Mouse (Mus musculus): Measurements from ENCODE around the gene Leap2. TPM values are rescaled to one million over a fixed set of nuclear protein-coding genes. Genes with fewer than 3 reads are reported as not detected.

Gene Leap2
- polyA plus RNA-seq, 1 experiment: not detected

DNA sequence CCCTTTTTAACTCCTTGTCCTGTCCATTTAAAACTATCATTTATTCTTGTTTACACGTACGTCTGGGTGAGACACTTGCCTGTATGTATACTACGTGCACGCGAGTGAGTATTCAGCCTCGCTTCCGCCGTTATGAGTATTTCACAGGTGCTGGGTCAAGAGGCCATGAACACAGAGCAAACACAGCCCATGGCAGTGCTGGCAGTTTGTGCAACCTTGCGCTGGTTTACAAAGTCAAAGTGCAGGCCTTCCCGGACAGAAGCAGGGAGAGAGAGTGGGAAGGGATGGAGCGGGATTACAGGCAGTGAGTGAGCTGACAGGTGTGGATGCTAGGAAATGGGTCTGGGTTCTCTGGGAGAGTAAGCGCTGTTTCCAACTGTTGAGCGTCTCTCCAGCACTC lies 23.2 kb upstream of the Leap2 start:
- no peak overlapping the region for H3K4me3 ChIP-seq (ENCODE audit: insufficient read depth, low read depth, low read length)
- no peak for TF ChIP-seq POLR2A (IDR thresholded peaks at IDR 0.05; ENCODE audit: insufficient read depth, low read depth, low read length)
- no peak for TF ChIP-seq CTCF (IDR thresholded peaks at IDR 0.05; ENCODE audit: insufficient read depth, low read depth, low read length)
- 95% methylated on average over 13 of the region's 13 CpGs for WGBS

DNA sequence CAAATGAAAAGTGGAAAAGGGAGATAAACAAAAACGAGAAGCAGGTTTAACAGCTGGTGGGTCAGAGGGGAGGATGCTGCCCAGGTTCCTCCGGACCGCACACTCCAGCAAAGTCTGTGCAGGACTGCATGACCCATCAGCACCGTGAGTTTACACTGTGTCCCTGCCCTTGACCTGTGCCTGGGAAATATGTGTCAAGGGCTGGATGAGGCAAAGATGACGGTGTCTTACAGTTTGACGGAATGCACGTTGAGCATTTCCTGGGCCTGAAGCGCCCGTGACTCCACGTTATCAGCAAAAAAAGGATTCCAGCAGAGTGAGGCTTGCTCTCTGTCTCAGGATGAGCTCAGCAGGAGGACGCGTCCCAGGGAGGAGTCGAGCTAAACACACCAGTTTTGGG lies 22.6 kb upstream of the Leap2 start:
- TF ChIP-seq POLR2A (IDR thresholded peaks at IDR 0.05; ENCODE audit: insufficient read depth, low read depth, low read length) (no peak), CTCF (IDR thresholded peaks at IDR 0.05; ENCODE audit: insufficient read depth, low read depth, low read length) (no peak)
- WGBS: 85% methylated on average over 13 of the region's 13 CpGs
- Histone ChIP-seq H3K27ac (ENCODE audit: insufficient read depth, low read depth, low read length) (no peak overlapping the region), H3K4me1 (ENCODE audit: control insufficient read depth, insufficient read depth, low read length) (no peaks in the 10 kb centered on the region; the same call in 1 of the 2 replicates), H3K4me3 (ENCODE audit: insufficient read depth, low read depth, low read length) (no peak overlapping the region)

More for the DNA sequence above, 23.2 kb upstream of the Leap2 start:
- H3K27ac ChIP-seq (ENCODE audit: insufficient read depth, low read depth, low read length): no peak overlapping the region
- no peaks in the 10 kb centered on the region; the same call in 1 of the 2 replicates for H3K4me1 ChIP-seq (ENCODE audit: control insufficient read depth, insufficient read depth, low read length)

DNA sequence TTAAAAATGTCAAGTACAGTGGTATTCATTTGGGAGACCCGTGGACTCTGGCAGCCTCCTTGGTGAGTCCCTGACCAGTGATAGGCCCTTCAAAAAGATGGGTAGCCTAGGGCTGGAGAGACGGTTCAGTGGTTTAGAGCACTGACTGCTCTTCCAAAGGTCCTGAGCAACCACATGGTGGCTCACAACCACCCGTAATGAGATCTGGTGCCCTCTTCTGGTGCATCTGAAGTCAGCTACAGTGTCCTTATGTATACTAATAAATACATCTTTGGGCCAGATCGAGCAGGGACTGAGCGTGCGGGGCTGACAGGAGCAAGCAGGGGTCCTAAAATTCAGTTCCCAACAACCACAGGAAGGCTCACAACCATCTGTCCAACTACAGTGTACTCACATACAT lies 20.9 kb upstream of the Leap2 start:
- H3K27ac ChIP-seq (ENCODE audit: insufficient read depth, low read depth, low read length): no peak overlapping the region
- TF ChIP-seq POLR2A (IDR thresholded peaks at IDR 0.05; ENCODE audit: insufficient read depth, low read depth, low read length): no peak
- TF ChIP-seq CTCF (IDR thresholded peaks at IDR 0.05; ENCODE audit: insufficient read depth, low read depth, low read length): no peak
- no peaks in the 10 kb centered on the region for H3K4me1 ChIP-seq (ENCODE audit: control insufficient read depth, insufficient read depth, low read length)
- 24% methylated on average over 6 of the region's 6 CpGs for WGBS
- H3K4me3 ChIP-seq (ENCODE audit: insufficient read depth, low read depth, low read length): no peak overlapping the region

DNA sequence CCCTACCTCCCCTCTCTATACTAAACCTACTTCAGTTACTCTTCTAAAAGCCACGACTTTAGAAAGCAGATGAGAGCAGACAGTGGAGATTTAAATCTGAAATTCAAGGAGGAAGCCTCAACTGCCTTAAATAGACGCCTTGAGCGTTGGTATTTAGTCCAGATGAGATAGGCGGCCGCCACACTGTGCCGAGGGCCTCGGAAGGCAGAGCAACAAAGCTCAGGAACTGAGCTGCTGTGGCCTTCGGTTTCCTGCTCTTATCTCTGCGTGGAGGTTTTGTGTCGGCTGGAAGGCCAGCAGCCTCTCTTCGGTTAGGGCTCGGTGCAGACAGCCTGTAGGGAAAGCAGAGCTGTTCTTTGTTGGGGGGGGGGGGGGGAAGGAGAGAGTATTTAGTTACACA lies 19.0 kb upstream of the Leap2 start:
- H3K4me3 ChIP-seq (ENCODE audit: insufficient read depth, low read depth, low read length): no peak overlapping the region
- no peak for TF ChIP-seq CTCF (IDR thresholded peaks at IDR 0.05; ENCODE audit: insufficient read depth, low read depth, low read length)
- no peak for TF ChIP-seq POLR2A (IDR thresholded peaks at IDR 0.05; ENCODE audit: insufficient read depth, low read depth, low read length)
- no peak overlapping the region for H3K27ac ChIP-seq (ENCODE audit: insufficient read depth, low read depth, low read length)
- WGBS: 62% methylated on average over 12 of the region's 12 CpGs
- H3K4me1 ChIP-seq (ENCODE audit: control insufficient read depth, insufficient read depth, low read length): no peaks in the 10 kb centered on the region

DNA sequence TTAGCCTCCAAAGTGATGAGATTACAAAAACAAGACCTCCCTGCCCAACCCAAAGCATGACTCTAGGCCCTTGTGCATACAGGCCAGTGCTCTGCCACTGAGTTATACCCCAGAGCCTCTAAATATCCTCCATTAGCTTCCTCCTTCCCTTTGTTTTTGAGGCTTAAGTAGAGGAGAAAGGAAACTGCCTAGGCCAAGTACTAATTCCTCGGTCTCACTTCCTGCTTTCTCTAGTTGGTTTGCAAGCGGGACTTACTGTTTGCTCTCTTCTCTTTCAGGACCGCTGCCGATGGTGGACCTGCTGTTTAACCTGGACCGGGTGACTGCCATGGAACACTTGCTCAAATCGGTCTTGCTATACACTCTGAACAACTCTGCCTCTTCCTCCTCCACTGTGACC lies 13.4 kb upstream of the Leap2 start:
- no peak for TF ChIP-seq POLR2A (IDR thresholded peaks at IDR 0.05; ENCODE audit: insufficient read depth, low read depth, low read length)
- no peak for TF ChIP-seq CTCF (IDR thresholded peaks at IDR 0.05; ENCODE audit: insufficient read depth, low read depth, low read length)
- H3K4me3 ChIP-seq (ENCODE audit: insufficient read depth, low read depth, low read length): no peak overlapping the region
- no peak overlapping the region for H3K27ac ChIP-seq (ENCODE audit: insufficient read depth, low read depth, low read length)
- WGBS: 89% methylated on average over 6 of the region's 6 CpGs
- H3K4me1 ChIP-seq (ENCODE audit: control insufficient read depth, insufficient read depth, low read length): no peaks in the 10 kb centered on the region

DNA sequence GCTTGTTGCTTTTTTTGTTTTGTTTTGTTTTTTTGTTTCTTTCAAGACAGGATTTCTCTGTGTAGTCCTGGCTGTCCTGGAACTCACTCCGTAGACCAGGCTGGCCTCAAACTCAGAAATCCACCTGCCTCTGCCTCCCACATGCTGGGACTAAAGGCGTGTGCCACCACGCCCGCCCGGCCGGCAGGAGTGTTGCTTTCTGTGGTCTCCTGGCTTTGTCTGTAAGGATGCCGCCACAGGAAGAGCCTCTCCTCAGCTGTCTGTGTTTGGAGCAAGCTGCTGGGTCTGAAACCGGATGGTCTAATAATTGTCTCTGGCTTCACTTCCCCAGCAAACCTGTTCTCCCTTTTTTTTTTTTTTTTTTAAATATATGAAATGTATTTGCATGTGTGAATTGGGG lies 12.5 kb upstream of the Leap2 start:
- 87% methylated on average over 8 of the region's 8 CpGs for WGBS
- no peak for TF ChIP-seq CTCF (IDR thresholded peaks at IDR 0.05; ENCODE audit: insufficient read depth, low read depth, low read length)
- no peak for TF ChIP-seq POLR2A (IDR thresholded peaks at IDR 0.05; ENCODE audit: insufficient read depth, low read depth, low read length)

DNA sequence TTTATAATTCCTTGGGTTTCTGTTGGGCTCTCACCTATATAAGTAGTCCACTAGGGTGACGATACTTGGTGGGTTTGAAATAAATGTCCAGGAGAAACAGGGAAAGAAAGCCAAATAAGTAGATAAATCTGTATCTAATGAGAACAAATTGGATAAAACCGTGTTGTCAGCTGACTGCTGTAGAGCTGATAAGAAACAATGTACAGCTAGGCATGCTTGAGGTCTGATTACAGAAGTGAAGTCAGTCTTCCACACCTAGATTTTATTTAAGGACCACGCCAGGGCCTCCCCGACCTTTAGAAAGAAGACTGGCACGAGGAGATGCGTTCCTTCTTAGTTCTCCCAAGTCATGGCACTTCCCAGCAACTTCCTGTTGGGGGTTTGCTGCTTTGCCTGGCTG lies 10.1 kb upstream of the Leap2 start:
- peaks cover 2% of the 10 kb centered on the region; the same call in 1 of the 2 replicates for H3K4me1 ChIP-seq (ENCODE audit: control insufficient read depth, insufficient read depth, low read length)
- WGBS: 66% methylated on average over 6 of the region's 6 CpGs
- no peak overlapping the region for H3K27ac ChIP-seq (ENCODE audit: insufficient read depth, low read depth, low read length)
- TF ChIP-seq CTCF (IDR thresholded peaks at IDR 0.05; ENCODE audit: insufficient read depth, low read depth, low read length): no peak
- TF ChIP-seq POLR2A (IDR thresholded peaks at IDR 0.05; ENCODE audit: insufficient read depth, low read depth, low read length): no peak
- H3K4me3 ChIP-seq (ENCODE audit: insufficient read depth, low read depth, low read length): no peak overlapping the region

More for the DNA sequence above, 12.5 kb upstream of the Leap2 start:
- H3K4me1 ChIP-seq (ENCODE audit: control insufficient read depth, insufficient read depth, low read length): no peaks in the 10 kb centered on the region
- H3K27ac ChIP-seq (ENCODE audit: insufficient read depth, low read depth, low read length): no peak overlapping the region
- no peak overlapping the region for H3K4me3 ChIP-seq (ENCODE audit: insufficient read depth, low read depth, low read length)

DNA sequence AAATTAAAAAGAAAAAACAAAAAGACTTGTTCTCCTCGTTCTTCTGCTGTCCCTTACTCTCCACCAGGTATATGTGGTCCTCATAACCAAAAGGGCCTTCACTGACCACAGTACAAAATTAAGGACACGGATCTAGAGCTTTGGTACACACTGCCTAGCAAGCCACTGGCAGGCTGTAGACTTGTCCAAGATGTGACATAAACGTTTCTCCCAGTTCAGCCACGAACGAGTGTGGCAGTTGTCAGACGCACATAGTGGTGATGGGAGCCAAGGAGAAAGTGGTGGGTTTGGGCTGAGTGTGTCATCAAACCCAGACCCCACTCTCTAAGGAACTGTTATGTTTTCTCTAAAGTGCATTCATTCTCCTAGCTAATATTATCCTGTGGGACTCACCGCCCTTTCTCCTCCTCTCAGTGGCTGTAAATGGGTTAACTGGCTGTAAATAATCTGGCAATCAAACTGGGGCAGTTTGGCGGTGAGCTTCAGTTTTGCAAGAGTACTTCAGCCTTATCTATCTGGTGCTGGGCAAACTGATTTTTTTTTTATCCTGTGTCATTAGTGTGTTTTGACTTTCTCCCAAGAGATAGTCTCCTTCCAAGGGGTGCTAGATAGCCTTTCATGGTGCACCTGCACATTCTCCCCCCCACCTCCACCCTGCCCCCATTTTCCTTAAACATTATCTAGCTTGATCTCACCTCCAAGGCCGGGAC lies 8.5 kb upstream of the Leap2 start:
- TF ChIP-seq POLR2A (IDR thresholded peaks at IDR 0.05; ENCODE audit: insufficient read depth, low read depth, low read length): no peak
- TF ChIP-seq CTCF (IDR thresholded peaks at IDR 0.05; ENCODE audit: insufficient read depth, low read depth, low read length): no peak
- peak overlapping the region; percentile 70 for H3K27ac ChIP-seq (ENCODE audit: insufficient read depth, low read depth, low read length)
- WGBS: 10% methylated on average over 9 of the region's 9 CpGs
- peak overlapping the region; percentile 86 for H3K4me3 ChIP-seq (ENCODE audit: insufficient read depth, low read depth, low read length)
- H3K4me1 ChIP-seq (ENCODE audit: control insufficient read depth, insufficient read depth, low read length): peaks cover 2% of the 10 kb centered on the region; the same call in 1 of the 2 replicates

DNA sequence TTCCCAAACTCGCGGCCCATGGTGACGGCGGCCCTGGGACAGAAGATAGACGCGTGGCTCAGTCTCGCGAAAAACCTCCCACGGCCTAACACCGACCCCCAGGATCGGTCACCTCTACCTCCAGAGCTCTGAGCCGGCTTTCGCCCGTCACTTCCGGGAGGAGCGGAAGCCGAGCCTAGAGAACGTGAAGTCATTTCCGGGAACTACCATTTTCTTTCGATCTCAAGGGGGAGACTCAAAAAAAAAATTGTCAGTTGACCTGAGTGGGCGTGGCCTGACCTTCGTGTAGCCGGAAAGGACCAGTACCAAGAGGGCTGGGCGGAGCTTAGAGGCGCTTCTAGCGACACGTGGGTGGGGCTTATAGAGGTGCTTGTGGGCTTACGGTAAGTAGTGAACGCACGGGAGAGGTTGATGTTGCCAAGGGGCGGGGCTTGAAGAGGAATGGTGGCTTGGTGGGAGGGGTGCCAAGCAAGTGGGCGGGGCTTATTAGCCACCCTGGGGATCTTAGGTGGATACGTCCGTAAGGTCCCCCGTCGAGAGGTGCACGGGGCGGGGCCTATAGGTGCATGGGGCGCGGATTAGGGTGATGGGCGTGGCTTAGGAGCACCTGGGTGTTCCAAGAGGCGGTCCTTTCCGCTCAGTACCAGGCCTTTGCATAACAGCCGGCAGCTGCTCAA lies 7.8 kb upstream of the Leap2 start, which contains the start of the genes Uqcrq and Gdf9:
Gene Uqcrq, minus strand, starts transcription at position 162 of the 677 bp plus-strand sequence.
Gene Gdf9, plus strand, starts transcription at position 354 of the 677 bp plus-strand sequence.
- Histone ChIP-seq H3K4me3 (ENCODE audit: insufficient read depth, low read depth, low read length) (peak within 1 kb of the TSS; percentile 86), H3K27ac (ENCODE audit: insufficient read depth, low read depth, low read length) (peak within 1 kb of the TSS; percentile 92), H3K4me1 (ENCODE audit: control insufficient read depth, insufficient read depth, low read length) (peaks cover 2% of the 10 kb centered on the region; the same call in 1 of the 2 replicates)
- peak; percentile 82 for TF ChIP-seq POLR2A (IDR thresholded peaks at IDR 0.05; ENCODE audit: insufficient read depth, low read depth, low read length)
- TF ChIP-seq CTCF (IDR thresholded peaks at IDR 0.05; ENCODE audit: insufficient read depth, low read depth, low read length): no peak
- under 1% methylated on average over 44 of the region's 44 CpGs for WGBS
